28 mouse cellular contexts compared by ENCODE assay signal in genomic region chr12:99430992-99431391, GRCm38 (mm10).
DNase-seq lines count a peak whose midpoint lies in the region; ATAC-seq and TF ChIP-seq lines count a peak whose summit lies in the region.
"Had no signal": no experiment of that assay in that cellular context is flagged by ENCODE, and none has a peak within 500 bp of the region (broad histone marks: within the 10 kb centered on the region; RNA-seq: fewer than 3 reads in every experiment).

No protein-coding gene starts in this region.

- no peak for TF ChIP-seq CTCF in intestine, postnatal 0 days (IDR thresholded peaks at IDR 0.05; ENCODE audit: low read depth)

- 97% methylated on average over 3 of the region's 3 CpGs for WGBS in intestine, postnatal 0 days

- no peaks in the 10 kb centered on the region for H3K36me3 ChIP-seq in intestine, postnatal 0 days (ENCODE audit: control insufficient read depth, insufficient read depth)
- H3K36me3 ChIP-seq: embryonic facial prominence, embryonic 10.5 days; embryonic facial prominence, embryonic 13.5 days; forebrain, embryonic 12.5 days; forebrain, embryonic 15.5 days; heart, embryonic 15.5 days had no signal

- H3K4me3 ChIP-seq in intestine, postnatal 0 days (ENCODE audit: low read depth, low read length): no peak overlapping the region
- H3K4me3 ChIP-seq: embryonic facial prominence, embryonic 10.5 days; embryonic facial prominence, embryonic 13.5 days; erythroblast, embryonic 14.5 days; forebrain, embryonic 12.5 days; forebrain, embryonic 15.5 days; heart, embryonic 12.5 days; heart, embryonic 15.5 days had no signal

- no peaks in the 10 kb centered on the region for H3K9me3 ChIP-seq in intestine, postnatal 0 days (ENCODE audit: control insufficient read depth)
- H3K9me3 ChIP-seq: embryonic facial prominence, embryonic 10.5 days; embryonic facial prominence, embryonic 13.5 days; forebrain, embryonic 12.5 days; forebrain, embryonic 15.5 days; heart, embryonic 12.5 days; heart, embryonic 15.5 days had no signal

- peak; percentile 56 for ATAC-seq in CD4-positive, CD25-positive, alpha-beta regulatory T cell, adult 4 months
- ATAC-seq in intestine, postnatal 0 days: no peak
- ATAC-seq: forebrain, embryonic 15.5 days; hindbrain, postnatal 0 days; Patski had no signal

- no peak overlapping the region for H3K9ac ChIP-seq in intestine, postnatal 0 days (ENCODE audit: low read depth, low read length)
- H3K9ac ChIP-seq: embryonic facial prominence, embryonic 13.5 days; forebrain, embryonic 12.5 days; forebrain, embryonic 15.5 days; heart, embryonic 12.5 days; heart, embryonic 15.5 days; hindbrain, embryonic 14.5 days had no signal

- no peaks in the 10 kb centered on the region for H3K4me1 ChIP-seq in intestine, postnatal 0 days (replicated peaks; ENCODE audit: control insufficient read depth, insufficient read depth, low read length)
- H3K4me1 ChIP-seq: embryonic facial prominence, embryonic 10.5 days; embryonic facial prominence, embryonic 13.5 days; forebrain, embryonic 12.5 days; forebrain, embryonic 15.5 days had no signal

- no peaks in the 10 kb centered on the region for H3K27me3 ChIP-seq in intestine, postnatal 0 days (replicated peaks; ENCODE audit: control insufficient read depth, insufficient read depth, low read length)
- H3K27me3 ChIP-seq: embryonic facial prominence, embryonic 13.5 days; forebrain, embryonic 12.5 days; forebrain, embryonic 15.5 days; heart, embryonic 12.5 days; heart, embryonic 15.5 days; Patski had no signal

- intact Hi-C loops in heart, postnatal 10 days (cut with DNase I): no loop called here

- peak; percentile 26 for DNase-seq in 416B (ENCODE audit: low read depth)
- DNase-seq in induced T-regulatory cell, adult 2 months (ENCODE audit: low read depth): peak; percentile 39
- DNase-seq in heart, postnatal 10 days: no peak
- no peak for DNase-seq in right cerebral cortex, postnatal 25 days
- no peak for DNase-seq in neural tube, embryonic 10.5 days (ENCODE audit: extremely low spot score, low spot score)
- DNase-seq: adrenal gland, adult 2 months; adrenal gland, postnatal 14 days; B cell, adult 2 months; cerebellum, adult 11 months; cerebellum, adult 2 months; cerebellum, adult 9-11 months; cerebellum, postnatal 25 days; gastrocnemius, postnatal 25 days; heart, adult 18-20 months; heart, postnatal 14 days; heart, postnatal 4 days had no signal

- no peak overlapping the region for H3K4me2 ChIP-seq in intestine, postnatal 0 days (replicated peaks; ENCODE audit: low read depth)
- H3K4me2 ChIP-seq: embryonic facial prominence, embryonic 13.5 days; forebrain, embryonic 12.5 days; forebrain, embryonic 15.5 days; heart, embryonic 12.5 days; heart, embryonic 15.5 days; hindbrain, embryonic 14.5 days had no signal

- H3K27ac ChIP-seq in intestine, postnatal 0 days (ENCODE audit: low read depth, low read length): no peak overlapping the region
- H3K27ac ChIP-seq: embryonic facial prominence, embryonic 10.5 days; embryonic facial prominence, embryonic 13.5 days; forebrain, embryonic 12.5 days; forebrain, embryonic 15.5 days; heart, embryonic 15.5 days; hindbrain, embryonic 14.5 days; hindbrain, postnatal 0 days had no signal

Comparison
In these comparisons a context has a peak if more than half of its experiments do, and no peak if none do; other contexts are left out.
1. DNase-seq: peak in 416B (single experiment) and induced T-regulatory cell, adult 2 months (single experiment); none in heart, postnatal 10 days (0 of 2), right cerebral cortex, postnatal 25 days (single experiment) and neural tube, embryonic 10.5 days (single experiment).